Mouse (Mus musculus) midbrain, embryonic 11.5 days (tissue): Measurements from ENCODE around the gene 4930469K13Rik. TPM values are rescaled to one million over a fixed set of nuclear protein-coding genes. Genes with fewer than 3 reads are reported as not detected.
"Not testable (repeated sequence)": the region's sequence is repeated elsewhere in the genome, so short reads cannot be mapped to it uniquely, and the experiment has no call there.

Experiments used
- ATAC-seq: fragments of 200-750 bp; cut with Nextera tagmentation; 2 replicates; pipeline ENCODE4 v1.8.0; 2017; ENCODE audit warnings: moderate TSS enrichment, moderate library complexity; ENCODE audit not compliant: low FRiP score
- DNase-seq: peaks from one replicate; pipeline ENCODE4 v3.0.0; 2015; ENCODE audit warnings: low spot score; ENCODE audit errors: missing footprints
- H3K27ac ChIP-seq: fragments of 300-500 bp; sonication (generic); 2 replicates; pipeline ENCODE4 v1.5.1; 2014; ENCODE audit warnings: low read depth, low read length
- H3K27me3 ChIP-seq: fragments of 300-500 bp; sonication (generic); 2 replicates; pipeline ENCODE4 v1.6.1; 2014; ENCODE audit warnings: mild to moderate bottlenecking, low read length, moderate library complexity, mixed read lengths; ENCODE audit not compliant: control insufficient read depth, insufficient read depth
- H3K36me3 ChIP-seq: fragments of 300-500 bp; sonication (generic); 2 replicates; pipeline ENCODE4 v1.6.1; 2014; ENCODE audit warnings: mild to moderate bottlenecking, low read length, moderate library complexity, mixed read lengths; ENCODE audit not compliant: control insufficient read depth, insufficient read depth
- H3K4me1 ChIP-seq: fragments of 300-500 bp; sonication (generic); 2 replicates; pipeline ENCODE4 v1.6.1; 2014; ENCODE audit warnings: low read length; ENCODE audit not compliant: control insufficient read depth, insufficient read depth
- H3K4me2 ChIP-seq: fragments of 300-500 bp; sonication (generic); 2 replicates; pipeline ENCODE4 v1.6.1; 2014; ENCODE audit warnings: mild to moderate bottlenecking, moderate library complexity
- H3K4me3 ChIP-seq: fragments of 300-500 bp; sonication (generic); 2 replicates; pipeline ENCODE4 v1.5.1; 2014; ENCODE audit warnings: low read depth, low read length
- H3K9ac ChIP-seq: fragments of 300-500 bp; sonication (generic); 2 replicates; pipeline ENCODE4 v1.6.1; 2014; ENCODE audit warnings: low read length
- H3K9me3 ChIP-seq: fragments of 300-500 bp; sonication (generic); 2 replicates; pipeline ENCODE4 v1.6.1; 2016; ENCODE audit warnings: low read length; ENCODE audit not compliant: control insufficient read depth
- WGBS: fragments of 180-500 bp; shearing (Covaris S2); extraction: QIAGEN DNeasy Blood & Tissue Kit; methylation state at CpG from one replicate; pipeline ENCODE4 v1.1.7; 2014; 5-methylcytosine and 5-hydroxymethylcytosine counted together
- polyA plus RNA-seq: library from polyadenylated mRNA; unstranded; fragments of >200 nt; fragmentation: Nextera tagmentation; extraction: Ambion mirVana; gene quantifications from 2 replicates; pipeline ENCODE4 v1.2.1, GENCODE M21; 2014

The 4930469K13Rik gene
- not detected in 2 replicates for polyA plus RNA-seq

DNA sequence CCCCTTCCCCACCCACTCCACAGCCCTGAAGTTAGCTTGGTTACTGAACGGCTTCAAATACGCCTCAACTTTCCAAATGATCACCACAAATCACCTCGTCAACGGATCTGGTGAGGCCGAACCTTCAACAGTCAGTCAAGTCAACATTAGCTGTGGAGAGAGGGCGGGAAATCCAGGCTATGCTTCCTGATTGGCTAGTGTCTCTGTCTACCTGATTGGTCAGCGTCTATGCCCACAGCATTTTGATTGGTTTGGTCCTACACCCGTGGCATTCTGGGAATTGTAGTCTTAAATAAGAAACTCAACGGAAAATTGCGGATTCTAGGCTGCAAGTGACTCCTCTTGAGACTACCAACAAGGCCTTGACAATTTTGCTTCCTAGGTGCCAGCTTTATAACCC lies at the start of gene 4930469K13Rik:
Gene 4930469K13Rik, minus strand, starts transcription at position 133 of the 400 bp plus-strand sequence.
- no peaks in the 10 kb centered on the region for H3K9me3 ChIP-seq
- no peaks in the 10 kb centered on the region for H3K4me1 ChIP-seq
- H3K27me3 ChIP-seq = no peaks in the 10 kb centered on the region
- no peak within 1 kb of the TSS for H3K9ac ChIP-seq
- ATAC-seq (no peak), DNase-seq (no peak)
- H3K36me3 ChIP-seq = no peaks in the 10 kb centered on the region
- 86% methylated on average over 10 of the region's 10 CpGs for WGBS
- H3K4me3 ChIP-seq = no peak within 1 kb of the TSS
- no peak within 1 kb of the TSS for H3K4me2 ChIP-seq
- H3K27ac ChIP-seq = no peak within 1 kb of the TSS

DNA sequence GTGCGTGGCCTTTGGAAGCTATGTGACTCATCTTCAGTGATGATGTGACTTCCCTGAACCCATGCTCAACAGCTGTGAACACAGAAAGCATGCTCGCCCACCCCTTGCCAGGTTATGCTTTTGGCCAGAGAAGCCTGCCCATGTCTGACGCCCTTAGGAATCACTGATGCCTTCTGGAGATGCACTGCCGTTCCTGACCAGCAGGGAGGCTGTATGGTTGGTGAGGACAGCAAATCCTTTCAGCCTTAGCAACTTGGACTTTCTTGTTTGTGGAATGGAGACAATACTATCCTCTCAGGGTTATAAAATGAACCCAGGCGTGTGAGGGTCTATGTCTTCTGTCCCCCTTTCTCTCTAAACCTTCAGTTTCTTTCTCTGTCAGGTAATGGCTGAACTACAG lies 48.6 kb upstream of the 4930469K13Rik start:
- Histone ChIP-seq H3K4me2 (no peak overlapping the region), H3K4me1 (no peaks in the 10 kb centered on the region), H3K27me3 (no peaks in the 10 kb centered on the region), H3K36me3 (no peaks in the 10 kb centered on the region), H3K4me3 (no peak overlapping the region), H3K9ac (no peak overlapping the region), H3K9me3 (no peaks in the 10 kb centered on the region), H3K27ac (no peak overlapping the region)
- 79% methylated on average over 5 of the region's 5 CpGs for WGBS
- DNase-seq = no peak
- ATAC-seq = no peak

DNA sequence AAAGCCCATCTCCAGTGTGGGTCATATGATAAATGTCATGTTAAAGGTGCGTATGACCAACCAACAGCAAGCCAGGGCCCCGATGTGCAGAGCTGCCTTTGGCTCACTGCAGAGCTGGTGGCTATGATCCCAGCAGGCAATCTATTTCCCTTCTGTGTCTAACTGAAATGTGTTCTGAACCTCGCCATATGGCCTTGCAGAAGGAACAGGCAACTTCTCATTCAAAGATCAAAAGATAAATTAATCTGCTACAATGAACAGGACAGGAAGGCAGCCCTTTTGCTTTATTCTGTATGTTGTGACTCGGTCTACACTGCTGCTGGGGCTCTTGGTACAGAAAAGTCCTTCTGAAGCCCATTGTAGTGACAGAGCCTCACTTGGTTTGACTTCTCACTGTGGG lies 46.1 kb upstream of the 4930469K13Rik start:
- Histone ChIP-seq H3K27me3 (no peaks in the 10 kb centered on the region), H3K4me3 (no peak overlapping the region), H3K9ac (no peak overlapping the region), H3K9me3 (no peaks in the 10 kb centered on the region), H3K27ac (no peak overlapping the region), H3K36me3 (no peaks in the 10 kb centered on the region), H3K4me1 (no peaks in the 10 kb centered on the region), H3K4me2 (no peak overlapping the region)
- WGBS = 74% methylated on average over 4 of the region's 4 CpGs
- ATAC-seq (no peak), DNase-seq (no peak)

DNA sequence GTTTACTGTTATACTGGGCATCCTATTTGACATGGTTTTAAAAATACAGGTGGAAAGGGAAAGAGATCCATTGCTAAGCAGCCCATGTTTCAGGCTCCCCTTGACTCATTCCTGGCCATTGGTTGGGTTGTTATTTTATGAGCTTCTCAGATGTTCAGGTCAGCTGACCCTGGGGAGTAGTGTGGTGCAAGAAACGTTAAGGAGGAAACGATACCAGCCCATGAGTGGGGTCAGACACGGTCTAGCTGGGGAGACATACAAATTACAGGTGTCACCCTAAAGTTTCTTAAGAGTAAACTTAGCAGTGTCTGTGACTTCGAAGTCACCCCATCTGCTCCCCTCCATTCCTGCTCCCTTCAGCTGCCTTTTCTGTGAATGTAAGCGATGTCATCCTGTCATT lies 45.6 kb upstream of the 4930469K13Rik start:
- Histone ChIP-seq H3K4me1 (no peaks in the 10 kb centered on the region), H3K9me3 (no peaks in the 10 kb centered on the region), H3K4me2 (no peak overlapping the region), H3K9ac (no peak overlapping the region), H3K4me3 (no peak overlapping the region), H3K36me3 (no peaks in the 10 kb centered on the region), H3K27me3 (no peaks in the 10 kb centered on the region), H3K27ac (no peak overlapping the region)
- ATAC-seq = no peak
- WGBS = 73% methylated on average over 5 of the region's 5 CpGs
- no peak for DNase-seq

DNA sequence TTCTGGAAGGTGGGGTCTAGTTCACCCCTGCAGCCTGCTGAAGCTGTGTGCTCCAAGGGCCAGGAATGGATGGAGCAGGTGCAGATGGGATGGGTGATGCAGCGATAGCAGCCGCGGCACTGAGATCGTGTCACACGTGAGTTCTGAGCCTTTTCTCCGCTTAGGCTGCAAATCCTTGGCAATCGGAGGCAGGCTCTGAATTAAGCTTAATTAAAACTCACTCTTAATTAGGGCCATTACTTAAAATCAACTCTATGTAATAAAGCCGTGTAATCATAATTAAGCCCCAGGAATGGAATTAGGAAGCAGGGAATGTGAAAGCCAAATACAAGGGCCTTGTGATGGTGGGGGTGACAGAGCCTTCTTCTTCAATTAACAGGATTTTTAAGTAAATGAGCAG lies 40.9 kb upstream of the 4930469K13Rik start:
- H3K9me3 ChIP-seq = no peaks in the 10 kb centered on the region
- no peaks in the 10 kb centered on the region; the same call in 1 of the 2 replicates for H3K27me3 ChIP-seq
- no peaks in the 10 kb centered on the region for H3K4me1 ChIP-seq
- no peak for ATAC-seq
- no peak for DNase-seq
- no peak overlapping the region for H3K4me2 ChIP-seq
- no peak overlapping the region for H3K4me3 ChIP-seq
- H3K36me3 ChIP-seq = no peaks in the 10 kb centered on the region
- no peak overlapping the region for H3K27ac ChIP-seq
- H3K9ac ChIP-seq = no peak overlapping the region
- 94% methylated on average over 8 of the region's 8 CpGs for WGBS

DNA sequence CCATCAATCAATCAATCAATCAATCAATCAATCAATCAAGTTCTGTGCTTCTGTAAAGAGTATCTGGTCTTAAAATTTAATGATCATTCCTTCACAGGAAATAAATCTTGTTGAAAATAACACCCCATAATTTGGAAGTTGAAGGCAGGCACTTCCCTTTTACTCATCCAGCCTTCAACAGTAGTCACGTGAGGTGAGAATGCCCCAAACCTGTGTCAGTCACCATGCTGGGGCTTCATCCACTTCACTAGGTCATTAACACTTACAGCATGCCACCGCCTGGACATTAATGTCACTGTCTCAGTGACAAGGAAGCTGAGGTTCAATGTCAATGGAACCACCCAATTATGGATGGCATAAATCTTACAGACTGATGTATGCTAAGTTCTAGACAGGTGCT lies 30.1 kb upstream of the 4930469K13Rik start:
- Histone ChIP-seq H3K9me3 (no peaks in the 10 kb centered on the region), H3K4me1 (no peaks in the 10 kb centered on the region), H3K4me2 (no peak overlapping the region), H3K9ac (no peak overlapping the region), H3K27ac (no peak overlapping the region), H3K4me3 (no peak overlapping the region), H3K27me3 (no peaks in the 10 kb centered on the region), H3K36me3 (no peaks in the 10 kb centered on the region)
- ATAC-seq = no peak
- no peak for DNase-seq
- 84% methylated on average over 2 of the region's 2 CpGs for WGBS

DNA sequence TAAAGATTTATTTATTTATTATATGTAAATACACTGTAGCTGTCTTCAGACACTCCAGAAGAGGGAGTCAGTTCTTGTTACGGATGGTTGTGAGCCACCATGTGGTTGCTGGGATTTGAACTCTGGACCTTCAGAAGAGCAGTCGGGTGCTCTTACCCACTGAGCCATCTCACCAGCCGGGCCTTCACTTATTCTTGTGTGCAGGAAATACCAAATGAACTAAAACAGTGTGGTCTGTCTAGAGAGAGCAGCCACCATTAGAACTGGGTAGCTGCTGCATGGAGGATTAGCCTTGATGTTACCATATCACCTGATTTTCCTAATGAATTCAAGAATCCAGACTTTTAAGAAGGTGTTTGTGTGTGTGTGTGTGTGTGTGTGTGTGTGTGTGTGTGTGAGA lies 27.4 kb upstream of the 4930469K13Rik start:
- not testable (repeated sequence) for ATAC-seq, H3K36me3 ChIP-seq, H3K9ac ChIP-seq, H3K27me3 ChIP-seq, H3K4me1 ChIP-seq, DNase-seq, H3K9me3 ChIP-seq, H3K4me2 ChIP-seq, H3K27ac ChIP-seq, H3K4me3 ChIP-seq
- WGBS = 89% methylated on average over 3 of the region's 3 CpGs

DNA sequence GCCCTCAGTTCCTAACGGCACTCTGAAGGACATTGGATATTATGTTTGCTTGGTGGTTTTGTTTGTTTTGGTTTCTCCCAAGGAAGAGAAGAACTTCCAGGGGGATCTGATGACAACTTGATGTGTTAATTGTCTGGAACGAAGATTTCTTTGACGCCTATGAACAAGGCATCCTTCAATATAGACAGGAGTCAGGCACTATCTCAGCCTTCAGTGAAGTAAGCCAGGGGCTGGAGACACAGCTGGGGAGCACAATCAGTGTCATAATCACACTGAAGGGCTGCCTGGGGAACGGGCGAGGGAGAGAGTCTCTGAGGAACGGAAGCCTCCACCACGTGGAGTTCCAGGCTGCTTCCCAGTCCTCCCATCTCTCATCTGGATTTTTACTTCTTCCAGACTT lies 26.5 kb upstream of the 4930469K13Rik start:
- H3K4me3 ChIP-seq = no peak overlapping the region
- 63% methylated on average over 7 of the region's 7 CpGs for WGBS
- no peak overlapping the region for H3K27ac ChIP-seq
- H3K4me1 ChIP-seq = no peaks in the 10 kb centered on the region
- no peaks in the 10 kb centered on the region for H3K27me3 ChIP-seq
- no peak overlapping the region for H3K4me2 ChIP-seq
- ATAC-seq (no peak), DNase-seq (no peak)
- H3K9ac ChIP-seq = no peak overlapping the region
- no peaks in the 10 kb centered on the region for H3K9me3 ChIP-seq
- no peaks in the 10 kb centered on the region for H3K36me3 ChIP-seq

DNA sequence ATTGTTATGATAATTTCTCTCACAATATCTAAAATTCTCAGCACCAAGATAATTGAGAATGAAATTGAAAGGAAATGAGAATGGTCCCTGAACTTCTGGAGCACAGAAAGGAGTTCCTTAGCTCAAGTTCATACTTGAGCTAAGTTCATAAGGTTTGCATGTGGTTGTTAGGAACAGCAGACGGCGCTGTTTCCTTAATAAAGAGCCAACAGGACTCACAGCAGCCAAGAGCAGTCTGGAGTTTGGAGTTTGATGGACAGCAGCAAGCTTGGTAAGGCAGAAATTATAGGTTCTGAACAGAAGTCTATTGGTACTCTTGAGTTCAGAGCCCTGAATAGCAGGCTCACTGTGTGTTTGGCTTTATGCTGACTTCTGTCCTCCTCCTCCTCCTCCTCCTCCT lies 24.8 kb upstream of the 4930469K13Rik start:
- no peaks in the 10 kb centered on the region for H3K36me3 ChIP-seq
- WGBS = 24% methylated on average over 2 of the region's 2 CpGs
- no peak overlapping the region for H3K9ac ChIP-seq
- H3K27ac ChIP-seq = no peak overlapping the region
- ATAC-seq (no peak), DNase-seq (no peak)
- no peak overlapping the region for H3K4me2 ChIP-seq
- no peaks in the 10 kb centered on the region for H3K9me3 ChIP-seq
- H3K4me1 ChIP-seq = no peaks in the 10 kb centered on the region
- no peaks in the 10 kb centered on the region for H3K27me3 ChIP-seq
- H3K4me3 ChIP-seq = no peak overlapping the region

DNA sequence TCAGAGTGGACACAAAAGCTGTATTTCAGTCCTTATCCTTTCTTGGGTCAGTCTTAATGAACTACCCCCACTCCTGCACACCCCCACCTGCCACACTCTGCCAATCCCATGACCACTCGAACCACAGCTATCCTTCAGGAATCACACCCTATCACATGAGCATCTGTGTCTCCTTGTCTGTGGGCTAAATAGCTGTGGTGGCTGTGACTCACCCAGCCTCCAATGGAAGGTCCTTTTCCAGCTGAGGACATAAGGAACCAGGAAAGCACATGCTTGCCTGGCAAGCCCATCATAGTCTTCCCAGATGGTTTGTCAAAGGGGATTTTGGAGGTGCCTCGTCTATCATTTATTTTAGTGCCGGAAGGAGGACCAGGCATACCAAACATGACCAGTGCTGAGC lies 20.0 kb upstream of the 4930469K13Rik start:
- WGBS = 83% methylated on average over 3 of the region's 3 CpGs
- H3K4me3 ChIP-seq = no peak overlapping the region

More for the DNA sequence above, 20.0 kb upstream of the 4930469K13Rik start:
- no peaks in the 10 kb centered on the region for H3K9me3 ChIP-seq
- ATAC-seq = no peak
- H3K4me2 ChIP-seq = no peak overlapping the region
- no peaks in the 10 kb centered on the region for H3K4me1 ChIP-seq
- H3K27ac ChIP-seq = no peak overlapping the region
- no peaks in the 10 kb centered on the region for H3K27me3 ChIP-seq
- no peak overlapping the region for H3K9ac ChIP-seq
- DNase-seq = no peak
- no peaks in the 10 kb centered on the region for H3K36me3 ChIP-seq
